Mouse (Mus musculus) left cerebral cortex, postnatal 10 days (tissue): ENCODE measurements at regions not wholly inside any gene's neighbourhood (a gene's known extent, or its start where the extent isn't known, plus 50 kb on each side); places are given as distances from the start of the nearest gene placed in this dataset.
"Not testable (repeated sequence)": the region's sequence is repeated elsewhere in the genome, so short reads cannot be mapped to it uniquely, and the experiment has no call there.

Source experiments
- DNase-seq, 2 experiments: peaks; one replicate each; pipeline ENCODE4 v3.0.0; 2021 to 2022; ENCODE audit warnings: low spot score in 2 of 2, mixed read lengths in 1 of 2; ENCODE audit errors: extremely low spot score in 1 of 2
- intact Hi-C: fragments of 180-260 bp; cut with DNase I; formaldehyde crosslinking; loops from one replicate; pipeline ENCODE4 v1.15.1; 2025

DNA sequence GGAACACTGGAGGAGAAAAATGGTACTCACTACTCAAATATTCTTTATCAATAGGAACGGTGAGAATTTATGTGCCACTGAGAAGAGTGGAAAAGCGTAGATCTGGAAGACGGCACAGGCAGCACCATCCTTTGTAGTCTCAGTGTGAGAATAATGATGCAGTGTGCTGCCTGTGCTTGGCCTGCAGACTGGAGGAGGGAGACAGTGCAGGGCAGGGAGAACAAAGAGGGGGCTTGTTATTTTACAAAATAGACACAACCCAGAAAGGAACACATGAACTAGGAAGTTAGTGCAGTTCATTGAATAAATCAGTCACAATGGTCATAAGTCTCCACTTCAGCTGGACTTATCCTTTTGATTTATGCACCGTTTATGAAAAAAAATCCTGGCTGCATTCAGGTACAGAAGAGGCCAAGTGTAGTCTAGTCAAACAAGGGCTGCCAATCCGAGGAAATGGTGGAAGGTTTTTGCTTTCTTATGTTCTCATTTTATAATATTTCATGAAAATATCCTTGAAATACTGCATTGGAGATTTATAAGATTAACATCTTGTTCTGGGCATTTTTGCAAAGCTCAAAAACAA is 190.0 kb upstream of the Meox2 start:
- intact Hi-C loops: no loop called here
- no peak for DNase-seq

DNA sequence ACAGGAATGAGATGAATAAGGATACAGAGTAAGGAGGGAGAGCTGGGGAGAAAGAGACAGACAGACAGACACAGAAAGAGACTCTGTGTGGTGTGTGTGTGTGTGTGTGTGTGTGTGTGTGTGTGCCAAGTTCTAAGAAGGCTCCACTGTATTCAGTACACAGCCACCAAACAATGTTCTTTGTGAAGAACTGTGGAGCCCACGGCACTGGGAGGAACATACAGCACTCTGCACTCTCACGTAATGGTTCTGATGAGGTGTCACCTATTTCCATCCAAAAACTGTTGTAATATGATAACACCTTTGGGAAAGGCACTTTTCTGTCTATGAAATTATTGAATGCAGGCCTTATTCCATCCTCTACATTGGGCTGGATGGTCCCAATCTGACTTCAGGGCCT is 184.8 kb upstream of the Meox2 start:
- DNase-seq: no peak
- intact Hi-C loops: no loop called here

DNA sequence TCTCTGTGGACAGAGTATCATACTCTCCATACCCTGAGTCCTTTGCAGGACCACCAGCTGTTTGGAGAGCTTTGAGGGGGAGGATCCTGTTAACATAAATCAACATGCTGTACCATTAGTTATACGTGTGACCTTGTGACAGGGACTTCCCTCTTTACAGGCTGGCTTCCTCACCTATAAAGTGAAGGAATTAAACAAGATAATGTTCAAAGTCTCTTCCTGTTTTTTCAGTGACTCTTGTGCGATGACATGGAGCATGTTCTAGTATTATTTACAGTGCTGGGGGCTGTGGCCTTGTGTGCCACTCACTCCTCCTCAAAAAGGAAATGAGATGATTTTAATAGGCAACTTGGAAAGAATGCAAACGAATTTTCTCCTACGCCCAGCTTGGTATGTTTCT is 182.1 kb upstream of the Meox2 start:
- DNase-seq: no peak
- intact Hi-C loops: no loop called here

- intact Hi-C loops: no loop called here
- peak in 1 of 2 experiments; percentile 23 for DNase-seq
Measured at GRCm38 (mm10) chr12:36933118-36933610, 175.2 kb upstream of the Meox2 start.

DNA sequence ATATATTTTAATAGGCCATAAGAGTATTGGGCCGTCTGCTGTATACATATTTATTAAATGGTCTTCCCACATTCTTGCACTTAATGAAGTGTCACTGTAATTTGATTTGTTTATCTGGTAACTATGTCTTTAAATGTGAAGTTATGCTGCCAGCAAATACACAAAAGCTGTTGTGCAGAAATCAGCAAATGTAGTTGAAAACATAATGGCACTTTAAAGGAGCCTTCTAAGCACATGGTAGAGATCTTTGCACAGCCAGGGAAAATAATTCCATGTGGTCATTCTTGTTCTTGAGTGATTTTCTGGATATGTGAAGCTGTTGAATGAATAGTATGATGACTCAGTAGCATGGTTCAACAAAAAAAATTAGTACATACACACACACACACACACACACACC is 164.4 kb upstream of the Meox2 start:
- DNase-seq: no peak
- intact Hi-C loops: no loop called here

GRCm38 (mm10) chr12:36945964-36946363 is 162.4 kb upstream of the Meox2 start:
- intact Hi-C loops: no loop called here
- DNase-seq: peak in 1 of 2 experiments; percentile 86

GRCm38 (mm10) chr12:36947902-36948301 is 160.4 kb upstream of the Meox2 start:
- no peak for DNase-seq
- intact Hi-C loops: no loop called here

DNA sequence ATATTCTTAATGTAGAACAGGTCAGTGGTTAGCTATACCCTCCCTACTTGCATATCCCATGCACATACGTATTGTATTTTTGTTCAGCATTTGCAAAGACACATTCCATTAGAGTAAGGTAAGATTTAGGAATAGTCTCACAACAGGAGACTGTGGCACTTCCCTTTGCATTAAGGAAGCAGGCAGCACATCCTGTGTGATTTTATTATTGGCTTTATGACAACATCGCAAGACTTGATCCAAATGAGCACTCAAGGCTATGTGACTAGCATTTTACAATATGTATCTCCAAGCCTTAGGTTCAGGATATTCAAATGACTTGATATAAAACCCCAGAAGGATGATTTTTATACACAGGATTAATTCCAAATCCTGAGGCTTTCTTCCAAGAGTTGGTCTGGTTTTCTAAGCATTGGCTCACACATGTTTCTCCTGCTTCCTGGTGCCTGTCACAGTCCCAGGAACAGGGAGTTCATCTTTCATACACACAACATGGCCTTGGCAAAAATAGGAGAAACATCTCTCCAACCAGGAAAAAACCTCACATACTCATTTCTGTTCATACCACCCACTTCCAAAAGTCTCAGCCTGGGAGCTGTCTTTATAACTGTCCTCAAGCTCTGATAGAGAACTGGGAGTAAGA is 159.1 kb upstream of the Meox2 start:
- intact Hi-C loops: no loop called here

GRCm38 (mm10) chr12:36974432-36975094 is 133.8 kb upstream of the Meox2 start:
- intact Hi-C loops: no loop called here

More for the DNA sequence above, 159.1 kb upstream of the Meox2 start:
- no peak for DNase-seq

DNA sequence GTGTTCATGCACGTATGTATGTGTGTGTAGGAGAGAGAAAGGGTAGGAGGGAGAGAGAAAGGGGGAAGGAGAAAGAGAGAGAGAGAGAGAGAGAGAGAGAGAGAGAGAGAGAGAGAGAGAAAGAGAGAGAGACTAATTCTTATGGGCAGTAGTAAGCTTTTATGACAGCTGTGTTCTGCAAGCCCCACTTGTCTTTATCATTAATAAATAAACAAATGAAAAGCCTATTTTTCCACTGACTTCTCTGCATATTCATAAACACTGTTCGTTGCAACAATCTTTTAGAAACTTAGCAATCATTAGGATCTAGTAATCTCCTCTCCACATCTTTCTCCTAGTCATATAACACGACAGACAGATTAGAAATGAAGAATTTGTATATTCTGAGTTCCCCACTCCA is 131.2 kb upstream of the Meox2 start:
- no peak for DNase-seq
- intact Hi-C loops: no loop called here

More at GRCm38 (mm10) chr12:36974432-36975094, 133.8 kb upstream of the Meox2 start:
- no peak for DNase-seq

- intact Hi-C loops: no loop called here
Measured at GRCm38 (mm10) chr12:36991135-36991534, 117.2 kb upstream of the Meox2 start.

DNA sequence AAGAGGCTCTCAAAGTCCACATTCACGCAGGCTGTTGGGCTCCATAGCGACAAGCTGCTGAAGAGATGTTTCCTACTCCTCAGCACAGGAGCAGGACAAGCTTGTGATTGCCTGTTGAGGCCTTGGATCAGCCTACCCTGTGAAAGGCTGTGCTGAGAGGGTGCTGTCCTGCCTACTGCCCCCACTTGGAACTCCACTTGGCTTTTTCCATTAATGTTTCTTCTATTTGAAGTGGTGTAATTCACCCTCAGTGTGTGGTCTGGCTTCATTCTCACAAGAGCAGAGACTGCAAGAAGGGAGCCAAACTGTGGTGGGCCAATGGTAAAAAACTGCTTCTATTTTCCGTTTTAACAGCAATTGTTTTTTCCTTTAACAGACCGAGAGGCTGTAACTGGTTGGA is 116.4 kb upstream of the Meox2 start:
- no peak for DNase-seq
- intact Hi-C loops: no loop called here

More at GRCm38 (mm10) chr12:36991135-36991534, 117.2 kb upstream of the Meox2 start:
- no peak for DNase-seq

- intact Hi-C loops: no loop called here
- no peak for DNase-seq
Measured at GRCm38 (mm10) chr12:37001401-37001800, 106.9 kb upstream of the Meox2 start.

GRCm38 (mm10) chr12:37005262-37005661 is 103.1 kb upstream of the Meox2 start:
- intact Hi-C loops: no loop called here
- DNase-seq: no peak

DNA sequence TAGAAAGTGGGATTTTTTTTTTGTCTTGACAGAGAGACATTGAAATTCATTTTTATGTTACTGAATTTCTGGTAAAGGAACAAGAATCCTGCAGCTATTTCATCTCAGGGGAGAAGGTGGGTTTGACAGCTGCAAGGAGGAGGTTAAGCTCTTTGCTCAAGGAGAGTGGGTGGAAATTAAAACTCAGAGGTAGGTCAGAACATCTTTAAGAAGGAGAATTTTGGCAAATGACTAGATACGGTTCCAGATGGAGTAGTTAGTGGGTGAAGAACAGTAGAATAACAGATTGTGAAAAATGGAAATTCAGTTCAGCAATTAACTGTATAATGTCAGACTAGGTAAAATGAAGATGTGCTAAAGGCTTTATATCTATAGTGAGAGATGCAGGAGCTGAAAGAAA is 98.0 kb upstream of the Meox2 start:
- DNase-seq: no peak
- intact Hi-C loops: no loop called here

GRCm38 (mm10) chr12:37014401-37014800 is 93.9 kb upstream of the Meox2 start:
- DNase-seq: no peak
- intact Hi-C loops: no loop called here

- intact Hi-C loops: not testable (repeated sequence)
Measured at GRCm38 (mm10) chr12:37014945-37015344, 93.4 kb upstream of the Meox2 start.

GRCm38 (mm10) chr12:37015474-37016248 is 92.7 kb upstream of the Meox2 start:
- intact Hi-C loops: no loop called here
- peak in 1 of 2 experiments; percentile 14 for DNase-seq

More at GRCm38 (mm10) chr12:37014945-37015344, 93.4 kb upstream of the Meox2 start:
- peak in 1 of 2 experiments; percentile 16 for DNase-seq

GRCm38 (mm10) chr12:37047191-37047590 is 61.1 kb upstream of the Meox2 start:
- DNase-seq: no peak
- intact Hi-C loops: no loop called here
